Mouse (Mus musculus) heart, adult 2 months (tissue): ENCODE data around the gene Gm43302.
"Not testable (repeated sequence)": the region's sequence is repeated elsewhere in the genome, so short reads cannot be mapped to it uniquely, and the experiment has no call there.

Source experiments
- CTCF ChIP-seq: fragments of 200-600 bp; IDR thresholded peaks from 2 replicates; pipeline ENCODE4 v1.8.1; 2022; ENCODE audit warnings: antibody characterized with exemption, mild to moderate bottlenecking, moderate library complexity
- EP300 ChIP-seq: fragments of 200-500 bp; IDR thresholded peaks from 2 replicates; pipeline ENCODE4 v1.6.1; 2011; ENCODE audit warnings: low read depth, low read length, control low read depth; ENCODE audit not compliant: insufficient read depth

GRCm38 (mm10) chr5:105199149-105199548 lies 94.3 kb downstream of the Gm43302 start:
- not testable (repeated sequence) for TF ChIP-seq CTCF, EP300
